Mouse (Mus musculus): ENCODE measurements around the gene Fam19a5.
A peak's percentile ranks its signal among the peaks of the same experiment; 100 is the strongest.

The Fam19a5 gene

GRCm38 (mm10) chr15:87596731-87597130 is 52.6 kb downstream of the Fam19a5 start:
- no peak for DNase-seq (ENCODE audit: low spot score in 2 of 2)

DNA sequence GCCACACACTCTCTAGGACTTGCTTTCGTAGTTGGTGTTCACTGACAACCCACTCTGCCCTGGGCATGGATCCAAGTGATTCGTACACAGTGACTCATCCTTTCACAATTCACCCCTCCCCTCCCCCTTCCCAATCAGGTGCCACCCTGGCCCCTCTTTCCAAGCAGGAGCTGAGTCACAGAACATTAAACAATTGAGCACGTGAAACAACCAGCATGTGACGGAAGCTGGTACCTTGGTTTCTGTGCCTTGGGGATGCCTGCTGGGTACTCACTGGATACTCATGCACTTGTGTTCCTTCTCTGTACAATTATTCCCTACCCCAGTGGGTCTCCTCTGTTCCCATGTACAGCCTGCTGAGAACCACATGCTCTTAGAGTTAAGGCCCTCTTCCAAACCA is 53.0 kb downstream of the Fam19a5 start:
- peak; percentile 58 to 61 for DNase-seq (ENCODE audit: low spot score in 2 of 2)

DNA sequence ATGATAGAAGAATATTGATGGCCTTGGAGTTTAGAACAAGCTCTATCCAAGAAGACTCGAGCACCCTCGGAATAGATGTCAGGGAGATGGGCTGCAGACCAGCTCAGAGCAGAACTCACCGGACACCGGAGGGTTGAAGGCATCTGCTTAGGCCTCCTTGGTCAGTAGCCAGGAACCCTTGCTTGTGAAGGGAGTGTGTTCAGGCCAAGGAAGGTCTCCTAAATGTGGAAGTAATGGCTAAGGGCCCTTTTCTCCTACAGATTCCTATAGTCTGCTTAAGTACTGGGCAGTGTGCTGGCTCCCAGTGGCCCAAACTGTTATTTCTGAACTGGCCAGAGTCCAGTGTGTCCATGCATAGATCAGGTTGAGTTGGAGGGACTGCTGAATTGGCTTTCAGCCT is 53.7 kb downstream of the Fam19a5 start:
- DNase-seq (ENCODE audit: low spot score in 2 of 2) = no peak

- DNase-seq (ENCODE audit: low spot score in 2 of 2) = no peak
Measured at GRCm38 (mm10) chr15:87598636-87599035, 54.5 kb downstream of the Fam19a5 start.

DNA sequence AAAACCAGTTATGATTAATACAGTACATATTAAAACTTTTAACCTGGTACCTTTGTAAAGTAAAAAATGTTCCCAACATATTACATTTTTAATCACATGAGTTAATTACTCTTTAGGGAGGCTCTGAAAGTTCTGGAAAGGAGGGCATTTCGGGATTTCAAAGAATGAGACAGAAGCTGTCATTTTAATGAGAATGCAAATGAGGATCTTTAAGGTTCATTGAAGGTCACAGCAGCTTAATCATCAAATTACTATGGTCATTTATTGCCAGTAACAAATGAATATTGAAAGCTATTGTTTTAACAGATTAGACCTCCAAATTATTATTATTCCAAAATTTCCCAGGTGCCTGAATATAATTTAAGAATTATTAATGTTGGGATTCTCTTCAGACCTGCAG is 59.2 kb downstream of the Fam19a5 start:
- no peak for DNase-seq (ENCODE audit: low spot score in 2 of 2)

DNA sequence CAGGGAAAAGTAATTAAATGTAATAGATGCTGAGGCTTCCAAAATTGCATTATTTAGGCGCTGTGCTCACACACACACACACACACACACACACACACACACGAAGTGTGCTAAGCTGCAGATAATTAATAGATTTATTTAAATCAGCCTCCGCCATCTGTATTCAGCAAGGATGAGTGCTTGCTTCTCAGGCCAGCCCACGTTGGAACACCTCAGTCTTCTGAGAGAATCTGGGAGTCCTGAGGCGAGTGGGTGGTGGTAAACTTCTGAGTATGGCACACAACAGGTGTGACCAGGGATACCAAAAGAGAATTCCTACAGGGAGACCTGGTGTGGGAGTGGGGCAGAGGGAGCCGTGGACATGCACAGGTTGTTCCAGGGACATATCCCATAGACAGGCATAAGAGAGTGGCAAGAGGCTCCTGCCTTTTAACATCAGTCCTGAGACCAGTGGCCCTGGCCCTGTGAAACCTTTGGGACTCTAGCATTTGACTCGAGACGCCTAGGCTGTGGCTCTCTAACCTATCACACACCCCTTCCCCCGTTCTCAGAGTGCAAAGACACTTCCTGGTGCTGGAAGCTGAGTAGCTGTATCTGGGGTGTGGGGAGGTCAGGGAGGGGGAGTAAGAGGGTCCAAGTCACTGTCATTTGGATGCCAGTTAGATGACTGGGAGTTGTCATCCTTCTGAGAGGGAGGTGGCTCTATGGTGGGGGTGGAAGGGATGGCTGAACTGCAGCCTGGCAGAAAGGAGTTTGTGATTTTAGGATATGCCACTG is 61.6 kb downstream of the Fam19a5 start:
- DNase-seq (ENCODE audit: low spot score in 2 of 2) = no peak

GRCm38 (mm10) chr15:87606702-87607101 is 62.6 kb downstream of the Fam19a5 start:
- peak in 1 of 2 experiments; percentile 39 for DNase-seq (ENCODE audit: low spot score in 2 of 2)

DNA sequence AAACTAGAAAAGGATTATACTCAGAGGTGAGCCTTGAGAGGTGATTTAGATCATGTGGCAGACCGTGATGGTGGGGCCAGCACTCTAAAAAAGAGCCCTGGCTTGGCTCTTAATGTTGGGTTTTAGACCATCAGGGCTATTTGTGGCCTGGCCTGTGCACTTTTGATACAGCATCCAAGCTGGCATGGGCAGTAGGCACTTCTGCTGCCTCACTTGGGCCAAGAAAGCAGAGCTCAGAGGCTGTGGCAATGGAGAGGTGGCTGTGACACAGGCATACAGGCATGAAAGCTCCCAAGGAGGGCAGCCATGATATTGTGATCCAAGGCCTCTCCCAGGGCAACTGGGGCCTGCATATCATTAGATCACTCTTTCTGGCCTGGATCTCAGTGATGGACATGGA is 65.1 kb downstream of the Fam19a5 start:
- no peak for DNase-seq (ENCODE audit: low spot score in 2 of 2)

- peak; percentile 89 to 90 for DNase-seq (ENCODE audit: low spot score in 2 of 2)
Measured at GRCm38 (mm10) chr15:87623966-87624609, 80.0 kb downstream of the Fam19a5 start.

DNA sequence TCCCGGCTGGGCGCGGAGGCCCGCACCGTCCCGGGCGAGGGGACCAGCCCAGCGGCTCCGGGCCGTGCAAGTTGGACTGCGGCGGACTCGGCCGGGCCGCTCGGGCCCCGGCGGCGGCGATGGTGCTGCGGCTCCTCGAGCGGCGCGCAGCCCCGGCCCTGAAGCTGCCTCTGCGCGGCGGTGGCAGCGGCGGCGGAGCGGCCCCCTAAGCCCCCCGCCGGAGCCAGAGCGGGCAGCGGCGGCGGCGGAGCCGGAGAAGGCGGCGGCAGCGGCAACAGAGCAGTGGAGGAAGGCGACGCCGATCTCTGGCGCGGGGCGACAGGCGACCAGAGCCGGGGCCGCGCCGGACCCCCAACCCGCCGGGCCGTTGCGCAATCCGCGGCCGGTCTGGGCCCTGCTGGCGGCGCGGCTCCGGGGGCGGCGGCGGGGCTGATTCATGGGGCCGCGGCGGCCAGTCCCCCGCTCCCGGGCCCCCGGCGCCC is 80.6 kb downstream of the Fam19a5 start:
- DNase-seq (ENCODE audit: low spot score in 2 of 2) = no peak

- DNase-seq (ENCODE audit: low spot score in 2 of 2) = peak; percentile 91 to 93
Measured at GRCm38 (mm10) chr15:87625236-87626023, 81.3 kb downstream of the Fam19a5 start.

DNA sequence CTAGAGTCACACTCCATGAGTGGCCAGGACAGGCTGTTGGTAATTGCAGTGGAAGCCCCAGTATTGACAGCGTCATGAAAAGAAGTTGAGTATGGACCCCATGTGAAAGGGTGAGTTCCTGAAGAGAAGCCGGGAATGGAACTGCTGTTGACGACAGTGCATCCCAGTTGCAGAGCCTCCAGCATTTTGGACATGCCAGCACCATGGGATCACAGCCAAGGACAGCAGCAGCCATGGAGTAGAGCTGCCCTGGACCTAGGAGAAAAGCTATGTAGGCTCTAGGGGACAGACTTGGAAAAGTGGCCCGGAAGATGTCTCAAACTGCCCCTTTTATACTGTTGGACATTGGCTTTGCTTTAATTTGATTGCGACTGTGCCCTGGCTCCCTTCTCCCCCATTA is 91.2 kb downstream of the Fam19a5 start:
- no peak for DNase-seq (ENCODE audit: low spot score in 2 of 2)

- no peak for DNase-seq (ENCODE audit: low spot score in 2 of 2)
Measured at GRCm38 (mm10) chr15:87636407-87636806, 92.3 kb downstream of the Fam19a5 start.

GRCm38 (mm10) chr15:87637234-87637633 is 93.1 kb downstream of the Fam19a5 start:
- DNase-seq (ENCODE audit: low spot score in 2 of 2) = no peak

DNA sequence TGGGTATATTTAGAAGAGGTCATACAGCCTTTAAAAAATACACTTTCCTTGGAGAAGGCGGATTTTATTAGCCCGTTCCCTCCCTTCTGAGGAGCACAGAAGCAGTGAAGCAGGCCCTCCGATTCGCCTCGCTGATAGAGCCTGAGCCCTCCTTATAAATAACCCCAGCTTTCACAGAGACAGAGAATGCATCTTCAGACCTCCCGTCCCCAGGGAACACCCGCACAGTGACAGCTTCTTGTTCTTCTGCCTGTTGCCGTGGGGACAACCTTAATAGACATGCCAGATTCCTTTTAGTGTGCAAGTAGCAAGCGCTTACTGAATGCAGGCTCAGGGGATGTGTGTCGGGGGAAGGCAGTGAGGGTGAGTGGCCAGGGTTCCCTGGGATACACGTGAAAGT is 94.2 kb downstream of the Fam19a5 start:
- DNase-seq (ENCODE audit: low spot score in 2 of 2) = no peak

GRCm38 (mm10) chr15:87646313-87647061 is 102.4 kb downstream of the Fam19a5 start:
- no peak for DNase-seq (ENCODE audit: low spot score in 2 of 2)

DNA sequence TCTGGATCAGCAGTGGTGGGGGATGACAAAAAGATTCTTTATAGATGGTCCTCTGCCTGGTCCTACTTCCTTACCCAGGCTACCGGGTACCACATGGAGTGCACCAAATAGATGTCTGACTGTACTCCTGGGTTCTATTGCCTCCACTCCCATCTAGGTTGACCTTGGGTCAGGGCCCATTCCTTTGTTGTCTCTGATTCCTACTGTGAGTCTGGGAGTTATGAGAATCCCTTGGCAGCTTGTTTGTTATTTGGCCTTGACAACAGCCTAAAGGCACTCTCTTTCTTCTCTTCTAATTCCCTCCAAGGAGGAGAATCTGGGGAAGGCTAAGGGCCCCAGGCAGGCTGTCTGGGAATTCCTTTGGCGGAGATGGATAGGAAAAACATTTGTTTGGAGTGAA is 105.6 kb downstream of the Fam19a5 start:
- no peak for DNase-seq (ENCODE audit: low spot score in 2 of 2)

GRCm38 (mm10) chr15:87654551-87654950 is 110.5 kb downstream of the Fam19a5 start:
- DNase-seq (ENCODE audit: low spot score in 2 of 2) = no peak

DNA sequence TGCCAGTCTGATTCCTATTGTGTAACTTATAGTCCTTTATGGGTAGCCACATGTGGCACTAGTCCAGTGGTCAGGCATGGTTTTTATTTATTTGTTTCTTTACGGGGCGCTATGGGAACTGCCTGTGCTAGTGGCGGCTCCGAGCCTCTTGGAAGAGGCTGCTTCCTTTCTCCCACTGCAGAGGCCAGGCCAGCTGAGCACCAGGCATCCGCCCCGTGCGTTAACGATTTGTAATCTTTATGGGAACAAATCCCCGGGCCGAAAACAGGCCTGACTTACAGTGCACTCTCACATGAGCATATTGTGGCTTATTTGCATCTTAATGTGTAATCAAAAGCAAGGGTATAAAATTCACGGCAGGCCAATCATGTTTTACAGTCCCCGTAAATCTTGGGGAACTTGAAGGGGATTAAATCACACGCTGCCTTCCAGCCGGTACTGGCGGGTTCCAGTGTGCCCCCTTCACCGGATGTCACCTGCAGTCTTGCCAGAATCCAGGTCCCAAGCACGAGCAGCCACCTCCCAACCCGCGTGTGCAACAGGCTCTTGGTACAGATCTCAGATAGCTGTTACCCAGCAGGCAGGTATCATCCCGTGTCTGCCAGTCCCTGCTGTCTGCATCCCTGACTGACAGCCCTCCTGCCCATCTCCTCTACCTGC is 112.5 kb downstream of the Fam19a5 start:
- DNase-seq (ENCODE audit: low spot score in 2 of 2) = no peak

DNA sequence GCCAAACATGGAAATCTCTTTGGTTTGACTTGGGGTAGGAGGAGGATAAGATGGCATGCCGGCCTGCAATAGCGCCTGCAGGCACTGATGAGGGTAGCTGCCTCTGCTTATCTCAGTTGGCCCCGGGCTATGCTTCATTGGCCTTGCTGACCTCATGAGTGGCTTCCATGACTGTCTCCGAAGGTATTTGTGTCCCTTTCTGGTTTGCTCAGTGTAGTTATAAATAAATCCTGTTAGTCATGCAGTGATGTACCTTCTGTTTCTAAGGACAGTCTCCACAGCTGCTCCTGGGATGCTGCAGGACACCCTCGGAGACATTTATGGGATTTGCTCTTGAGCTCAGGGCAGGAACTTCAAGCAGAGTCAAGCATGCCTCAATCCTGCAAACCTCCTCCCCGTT is 115.6 kb downstream of the Fam19a5 start:
- no peak for DNase-seq (ENCODE audit: low spot score in 2 of 2)

DNA sequence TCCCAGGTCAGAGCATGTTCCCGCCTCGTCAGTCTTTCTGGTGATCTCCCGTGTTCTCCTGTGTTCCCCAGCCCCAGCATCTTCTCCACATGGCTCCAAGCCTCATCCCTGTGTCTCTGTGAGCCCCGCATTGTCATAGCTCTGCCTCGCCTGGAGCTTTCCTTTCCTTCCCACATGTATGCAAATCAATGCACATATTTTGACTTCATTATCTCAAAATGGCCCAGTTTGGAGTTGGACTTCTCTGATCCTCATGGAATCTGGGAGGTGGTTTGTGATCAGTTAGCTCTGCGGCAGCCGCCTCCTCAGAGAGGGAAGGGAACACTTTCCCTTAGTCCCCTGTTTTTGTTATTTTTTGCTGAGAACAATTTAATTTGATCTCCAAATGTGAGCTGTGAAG is 117.9 kb downstream of the Fam19a5 start:
- DNase-seq (ENCODE audit: low spot score in 2 of 2) = peak; percentile 40 to 70
